Mouse (Mus musculus) lung, postnatal 0 days (tissue): Measurements from ENCODE around the gene Lmntd2. TPM values are rescaled to one million over a fixed set of nuclear protein-coding genes. Genes with fewer than 3 reads are reported as not detected.

Experiments used
- ATAC-seq: fragments of 200-750 bp; cut with Nextera tagmentation; 2 replicates; pipeline ENCODE4 v1.8.0; 2017; ENCODE audit warnings: moderate library complexity
- DNase-seq: peaks from one replicate; pipeline ENCODE4 v3.0.0-alpha.2; 2016; ENCODE audit warnings: low spot score
- H3K27ac ChIP-seq: fragments of 300-500 bp; sonication (generic); 2 replicates; pipeline ENCODE4 v1.5.1; 2014; ENCODE audit warnings: antibody characterized with exemption, mild to moderate bottlenecking, low read length, mixed read lengths
- H3K27me3 ChIP-seq: fragments of 300-500 bp; sonication (generic); replicated peaks from 2 replicates; pipeline ENCODE4 v1.6.1; 2014; ENCODE audit warnings: low read length, mixed read lengths; ENCODE audit not compliant: insufficient read depth
- H3K36me3 ChIP-seq: fragments of 300-500 bp; sonication (generic); 2 replicates; pipeline ENCODE4 v1.6.1; 2014; ENCODE audit warnings: low read length, mixed read lengths; ENCODE audit not compliant: insufficient read depth
- H3K4me1 ChIP-seq: fragments of 300-500 bp; sonication (generic); 2 replicates; pipeline ENCODE4 v1.6.1; 2014; ENCODE audit warnings: antibody characterized with exemption, low read depth, low read length, mixed read lengths; ENCODE audit not compliant: insufficient read depth
- H3K4me2 ChIP-seq: fragments of 300-500 bp; sonication (generic); replicated peaks from 2 replicates; pipeline ENCODE4 v1.6.1; 2014; ENCODE audit warnings: low read depth, mild to moderate bottlenecking, low read length, moderate library complexity, mixed read lengths
- H3K4me3 ChIP-seq: fragments of 300-500 bp; sonication (generic); 2 replicates; pipeline ENCODE4 v1.5.1; 2014; ENCODE audit warnings: low read depth, low read length
- H3K9ac ChIP-seq: fragments of 300-500 bp; sonication (generic); replicated peaks from 2 replicates; pipeline ENCODE4 v1.6.1; 2014; ENCODE audit warnings: low read depth, mild to moderate bottlenecking
- H3K9me3 ChIP-seq: fragments of 300-500 bp; sonication (generic); 2 replicates; pipeline ENCODE4 v1.6.1; 2016; ENCODE audit warnings: low read length, mixed read lengths
- CTCF ChIP-seq: IDR thresholded peaks from 2 replicates; pipeline ENCODE4 v1.5.1; 2016; ENCODE audit warnings: antibody characterized with exemption, mild to moderate bottlenecking
- EP300 ChIP-seq: IDR thresholded peaks from 2 replicates; pipeline ENCODE4 v1.6.1; 2016; ENCODE audit warnings: antibody characterized with exemption, mild to moderate bottlenecking, control low read depth
- WGBS: fragments of 180-500 bp; shearing (Covaris S2); extraction: QIAGEN DNeasy Blood & Tissue Kit; methylation state at CpG from one replicate; pipeline ENCODE4 v1.1.7; 2014; 5-methylcytosine and 5-hydroxymethylcytosine counted together
- polyA plus RNA-seq: library from polyadenylated mRNA; unstranded; fragments of >200 nt; fragmentation: Nextera tagmentation; extraction: Ambion mirVana; gene quantifications from 2 replicates; pipeline ENCODE4 v1.2.1, GENCODE M21; 2015

Lmntd2 gene
- polyA plus RNA-seq, 1 experiment from 2014 or later: 0.97 TPM

DNA sequence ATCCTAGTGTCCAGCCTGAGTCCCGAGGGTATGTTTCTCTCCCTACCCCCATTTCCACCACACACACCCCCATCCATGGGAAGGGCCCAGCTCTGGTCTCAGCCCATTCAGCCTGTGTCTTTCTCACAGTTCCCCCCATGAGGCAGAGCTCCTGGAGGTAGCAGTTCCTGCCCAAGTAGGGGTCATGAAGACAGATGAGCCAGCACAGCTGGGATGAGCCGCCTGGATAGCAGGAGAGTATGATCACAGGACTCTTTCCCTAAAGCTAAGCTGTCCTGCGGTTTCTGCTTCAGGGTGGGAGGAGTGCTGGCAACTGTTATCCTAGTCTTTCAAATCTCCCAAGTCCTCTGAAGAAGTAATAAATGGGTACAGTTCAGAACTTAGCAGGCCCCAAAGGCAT is 4.3 kb upstream of the Lmntd2 start:
- H3K9ac ChIP-seq: no peak overlapping the region
- WGBS: 63% methylated on average over 3 of the region's 3 CpGs
- peaks cover 29% of the 10 kb centered on the region for H3K4me1 ChIP-seq
- no peak overlapping the region for H3K4me3 ChIP-seq
- no peaks in the 10 kb centered on the region for H3K27me3 ChIP-seq
- no peaks in the 10 kb centered on the region for H3K9me3 ChIP-seq
- peak overlapping the region; percentile 97; the same call in 1 of the 2 replicates for H3K4me2 ChIP-seq
- TF ChIP-seq CTCF (no peak), EP300 (no peak)
- no peaks in the 10 kb centered on the region for H3K36me3 ChIP-seq
- DNase-seq (no peak), ATAC-seq (no peak)
- no peak overlapping the region for H3K27ac ChIP-seq

- peak overlapping the region; percentile 58; the same call in 1 of the 2 replicates for H3K4me3 ChIP-seq
- WGBS: 83% methylated on average over 17 of the region's 17 CpGs
- H3K4me1 ChIP-seq: peaks cover 23% of the 10 kb centered on the region
- H3K27me3 ChIP-seq: no peaks in the 10 kb centered on the region
- peak overlapping the region; percentile 8; the same call in 1 of the 2 replicates for H3K9ac ChIP-seq
- ATAC-seq: no peak
- H3K36me3 ChIP-seq: no peaks in the 10 kb centered on the region
- DNase-seq: no peak
- H3K27ac ChIP-seq: no peak overlapping the region
- peak overlapping the region; percentile 97 for H3K4me2 ChIP-seq
- TF ChIP-seq EP300 (no peak), CTCF (no peak)
- no peaks in the 10 kb centered on the region for H3K9me3 ChIP-seq
Observed at GRCm38 (mm10) chr7:141217343-141218013, 3.6 kb upstream of the Lmntd2 start.

DNA sequence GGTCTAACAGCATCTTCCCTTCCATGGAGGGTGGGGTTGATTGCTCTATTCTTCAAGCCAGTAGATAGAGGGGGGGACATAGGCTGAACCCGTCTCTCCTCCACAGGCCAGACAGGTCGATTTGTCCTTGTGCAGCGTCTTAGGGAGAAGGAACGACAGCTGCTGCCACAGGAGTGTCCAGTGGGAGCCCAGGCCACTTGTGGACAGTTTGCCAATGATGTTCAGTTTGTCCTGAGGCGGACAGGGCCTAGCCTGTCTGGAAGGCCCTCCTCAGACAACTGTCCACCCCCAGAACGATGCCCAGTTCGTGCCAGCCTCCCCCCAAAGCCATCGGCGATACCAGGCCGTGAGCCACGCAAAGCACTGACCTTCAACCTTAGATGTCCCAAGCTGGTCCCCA is 3.0 kb upstream of the Lmntd2 start:
- Histone ChIP-seq H3K36me3 (no peaks in the 10 kb centered on the region), H3K27ac (peak overlapping the region; percentile 95), H3K4me3 (peak overlapping the region; percentile 58), H3K4me1 (peaks cover 18% of the 10 kb centered on the region; the same call in 1 of the 2 replicates), H3K4me2 (peak overlapping the region; percentile 97), H3K27me3 (no peaks in the 10 kb centered on the region), H3K9me3 (no peaks in the 10 kb centered on the region), H3K9ac (peak overlapping the region; percentile 29; the same call in 1 of the 2 replicates)
- TF ChIP-seq EP300 (no peak), CTCF (no peak)
- 77% methylated on average over 11 of the region's 11 CpGs for WGBS
- ATAC-seq (no peak), DNase-seq (no peak)

DNA sequence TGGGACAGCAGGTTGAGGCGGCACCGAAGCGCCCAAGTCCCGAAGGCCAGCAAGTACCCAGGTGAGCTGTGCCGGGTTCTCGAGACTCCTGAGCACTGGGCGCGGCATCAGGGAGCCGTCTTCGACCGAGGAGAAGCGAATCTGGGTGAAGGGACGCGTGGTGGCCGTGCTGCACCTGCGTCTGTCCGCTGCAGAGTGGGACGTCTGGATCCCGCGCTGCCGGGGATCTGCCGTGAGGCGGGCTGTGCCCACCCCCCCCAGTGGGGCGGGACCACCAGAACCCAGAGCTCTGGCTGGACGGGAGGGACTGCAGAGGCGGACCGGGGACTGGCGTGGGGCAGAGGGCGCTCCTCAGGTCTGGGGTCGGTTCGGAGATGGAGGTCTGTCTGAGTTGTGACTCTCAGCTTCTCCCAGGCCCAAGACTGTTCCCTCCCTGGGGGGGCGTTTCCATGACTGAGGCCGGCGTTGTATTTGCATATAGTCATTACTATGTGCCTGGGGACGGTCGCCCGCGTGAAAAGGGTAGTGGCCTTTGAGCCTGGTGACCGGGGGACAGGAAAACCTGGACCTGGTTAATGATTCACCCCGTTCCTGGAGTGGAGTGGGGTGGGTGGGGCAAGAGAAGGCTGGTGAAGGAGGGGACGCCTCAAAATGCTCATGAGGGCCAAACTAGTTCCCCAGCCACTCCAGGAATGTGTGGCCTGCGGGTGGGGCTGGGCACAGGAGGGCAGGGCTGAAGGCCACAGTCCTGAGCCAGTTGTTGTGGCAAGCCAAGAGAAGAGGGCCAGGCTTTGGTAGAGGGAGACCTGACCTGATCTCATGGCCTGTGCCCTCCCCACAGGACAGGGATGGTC is 2.2 kb upstream of the Lmntd2 start:
- peak overlapping the region; percentile 72 for H3K9ac ChIP-seq
- H3K4me2 ChIP-seq: peak overlapping the region; percentile 97
- no peaks in the 10 kb centered on the region for H3K27me3 ChIP-seq
- WGBS: 1% methylated on average over 37 of the region's 42 CpGs
- peak overlapping the region; percentile 95 for H3K27ac ChIP-seq
- H3K36me3 ChIP-seq: no peaks in the 10 kb centered on the region
- TF ChIP-seq CTCF (peak; percentile 17; the same call in 1 of the 2 replicates), EP300 (peak; percentile 57)
- H3K9me3 ChIP-seq: no peaks in the 10 kb centered on the region
- ATAC-seq (peak; percentile 81), DNase-seq (peak; percentile 94)
- H3K4me3 ChIP-seq: peak overlapping the region; percentile 58
- peaks cover 16% of the 10 kb centered on the region; the same call in 1 of the 2 replicates for H3K4me1 ChIP-seq

- peak within 1 kb of the TSS; percentile 95 for H3K27ac ChIP-seq
- peak within 1 kb of the TSS; percentile 72 for H3K9ac ChIP-seq
- peak within 1 kb of the TSS; percentile 97 for H3K4me2 ChIP-seq
- no peak for TF ChIP-seq EP300
- TF ChIP-seq CTCF: no peak
- H3K4me1 ChIP-seq: peaks cover 8% of the 10 kb centered on the region; the same call in 1 of the 2 replicates
- WGBS: under 1% methylated on average over 40 of the region's 41 CpGs
- peak; percentile 90 for ATAC-seq
- H3K4me3 ChIP-seq: peak within 1 kb of the TSS; percentile 58
- H3K27me3 ChIP-seq: no peaks in the 10 kb centered on the region
- H3K9me3 ChIP-seq: no peaks in the 10 kb centered on the region
- H3K36me3 ChIP-seq: no peaks in the 10 kb centered on the region
- DNase-seq: peak; percentile 97
Observed at GRCm38 (mm10) chr7:141215101-141215879, 1.4 kb upstream of the Lmntd2 start, which contains the start of gene Rassf7. Gene Rassf7, plus strand, starts transcription at chr7:141215860.
